Mouse (Mus musculus): ENCODE measurements around the gene Eml4. TPM values are rescaled to one million over a fixed set of nuclear protein-coding genes. Genes with fewer than 3 reads are reported as not detected.

Gene Eml4
- 1 to 10 TPM; 3.3 to 5.0 (median 4.0) TPM for total RNA-seq (2022)

DNA sequence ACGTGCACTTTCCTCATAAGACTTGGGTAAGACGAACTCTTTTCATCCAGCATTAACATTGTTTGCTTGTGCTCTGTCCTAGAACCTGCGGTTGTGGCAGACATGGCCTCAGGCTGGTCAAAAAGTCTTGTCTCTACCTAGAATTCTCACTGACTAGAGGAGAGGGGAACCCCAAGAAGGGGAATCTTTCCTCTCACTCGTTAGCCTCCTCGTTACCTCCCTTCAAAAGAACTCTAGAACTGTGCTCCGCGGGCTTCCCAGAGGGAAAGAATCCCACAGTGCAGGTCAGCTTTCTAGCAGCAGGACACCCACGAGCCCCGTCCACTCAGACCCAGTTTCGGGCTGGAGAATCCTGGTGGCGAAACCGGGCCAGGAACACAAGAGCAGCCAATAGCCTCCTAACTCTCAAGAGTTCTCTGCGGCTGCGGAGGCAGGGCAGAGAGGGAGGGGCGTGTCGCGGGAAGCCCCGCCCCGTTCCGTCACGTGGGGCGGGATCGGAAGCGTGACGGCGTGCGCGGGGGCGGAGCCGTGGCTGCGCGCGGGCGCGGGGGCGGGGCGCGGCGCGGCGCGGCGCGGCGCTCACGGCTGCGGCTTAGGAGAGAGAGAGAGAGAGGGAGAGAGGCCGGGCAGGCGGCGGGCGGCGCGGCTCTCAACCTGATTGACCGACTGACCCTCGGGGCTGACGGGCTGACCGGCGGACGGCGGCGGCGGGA lies at the start of gene Eml4:
Gene Eml4 (plus strand): TSS at position 553 of the 713 bp plus-strand sequence.
- peak; percentile 94 for DNase-seq (ENCODE audit: low spot score)

DNA sequence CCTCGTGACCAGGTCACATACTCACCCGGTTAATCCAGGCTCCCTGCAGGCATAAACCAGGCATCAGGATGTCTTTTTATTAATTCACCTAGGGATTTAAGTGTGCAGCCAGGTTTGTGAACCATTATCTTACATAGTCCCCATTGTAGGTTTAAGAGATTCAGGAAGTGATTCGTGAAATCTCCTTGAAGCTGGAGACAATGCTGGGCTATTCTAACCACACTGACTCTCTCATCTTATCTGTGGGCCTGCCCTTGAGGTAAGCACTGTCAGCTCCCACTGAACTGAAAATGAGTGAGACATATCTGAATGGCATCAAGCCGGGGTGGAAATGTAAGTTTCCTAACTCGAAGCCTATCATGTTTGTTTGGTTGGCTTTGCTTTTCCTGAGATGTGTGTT lies 49.3 kb upstream of the Eml4 start:
- no peak for DNase-seq (ENCODE audit: low spot score)

DNA sequence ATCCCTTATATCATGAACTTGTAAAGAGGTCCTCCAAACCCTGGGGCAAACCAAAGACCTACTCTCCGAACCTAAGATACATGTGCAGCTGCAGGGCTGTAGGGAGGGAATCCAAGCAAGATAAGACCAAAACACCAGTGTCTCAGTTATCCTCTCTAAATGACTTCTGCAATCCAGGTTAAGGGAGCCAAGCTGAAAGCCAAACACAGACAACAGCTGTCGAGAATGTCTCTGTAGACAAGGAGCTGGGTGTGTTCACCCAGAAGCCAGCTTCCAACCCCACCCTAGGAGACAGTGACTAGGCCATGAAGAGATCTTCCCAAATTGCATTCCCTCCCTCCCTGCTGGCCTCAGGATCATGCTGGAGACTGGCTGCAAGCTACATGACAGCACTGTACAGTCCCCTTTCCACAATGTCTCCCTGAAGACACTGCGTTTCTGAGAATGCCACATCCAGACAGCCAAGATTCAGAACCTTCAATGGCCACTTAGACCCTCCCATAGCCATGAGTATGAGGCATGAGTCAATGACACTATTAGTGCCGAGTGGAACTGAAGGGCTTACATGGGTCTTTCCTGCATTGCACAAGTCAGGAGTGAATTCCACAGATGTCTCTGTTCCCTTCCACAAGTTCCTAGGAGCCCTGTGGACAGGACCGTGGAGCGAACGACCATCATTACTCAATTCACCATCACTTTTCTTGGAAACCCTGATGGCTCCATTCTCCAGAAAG lies 46.5 kb upstream of the Eml4 start:
- DNase-seq (ENCODE audit: low spot score), result no peak

DNA sequence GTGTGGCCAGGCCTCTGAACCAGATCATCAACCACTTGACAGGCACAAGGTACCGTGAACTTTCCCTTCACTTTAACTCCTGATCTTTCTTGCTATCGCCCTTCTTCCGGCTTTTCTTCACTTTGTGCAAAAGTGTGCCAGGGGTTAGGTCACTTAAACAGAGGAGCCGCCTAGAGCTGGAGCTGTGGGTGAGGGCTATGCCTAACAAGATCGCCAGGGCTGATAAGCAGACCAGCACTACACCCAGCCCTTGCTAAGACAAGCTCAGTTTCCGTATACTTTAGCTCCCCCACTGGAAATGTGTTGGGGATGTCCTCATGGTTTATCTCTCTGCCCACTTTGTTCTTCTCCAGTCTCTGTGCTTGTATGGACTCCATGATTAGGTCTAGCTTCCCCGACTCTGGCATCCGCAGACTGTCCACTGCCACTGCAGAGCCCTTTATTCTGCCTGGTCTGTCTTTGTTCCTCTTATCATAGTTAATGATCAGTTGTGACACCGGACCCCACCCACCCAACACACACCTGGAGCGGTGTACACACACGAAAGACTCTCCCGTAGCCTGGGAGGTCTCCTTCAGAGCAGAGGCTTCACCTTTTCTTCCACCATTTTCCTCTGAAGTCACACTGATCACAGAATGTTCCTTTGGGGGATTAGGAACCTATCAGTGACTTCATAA lies 43.6 kb upstream of the Eml4 start:
- DNase-seq (ENCODE audit: low spot score), result no peak

DNA sequence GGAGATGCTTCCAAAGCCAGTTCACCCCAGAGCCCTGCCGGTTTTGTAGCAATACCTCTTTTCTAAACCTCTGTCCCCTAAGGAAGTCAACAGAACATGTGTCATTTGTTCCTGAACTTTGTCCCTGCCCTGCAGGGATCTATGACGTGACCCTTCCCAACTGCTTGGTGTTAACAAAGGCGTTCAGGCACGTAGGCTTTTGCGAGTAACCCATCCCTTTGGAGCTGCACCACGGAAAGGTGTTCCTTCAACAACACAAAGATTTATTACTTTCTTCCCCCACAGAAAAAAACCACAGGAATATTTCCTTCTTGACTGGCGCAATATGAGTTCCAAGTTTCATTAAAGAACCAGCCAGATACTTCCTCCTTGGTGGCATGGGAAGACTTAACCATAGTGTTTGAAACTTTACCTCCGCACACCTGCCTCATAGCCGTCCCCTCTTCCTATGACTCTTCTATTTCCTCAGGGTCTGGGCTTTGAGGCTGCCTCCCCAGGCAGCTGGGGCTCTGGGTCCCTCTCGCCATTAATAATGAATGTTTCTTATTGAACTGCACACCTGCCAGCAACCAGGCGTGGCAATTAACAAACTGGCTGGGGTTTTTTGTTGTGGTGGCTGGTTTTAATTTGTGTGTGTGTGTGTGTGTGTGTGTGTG lies 43.0 kb upstream of the Eml4 start:
- no peak for DNase-seq (ENCODE audit: low spot score)

DNA sequence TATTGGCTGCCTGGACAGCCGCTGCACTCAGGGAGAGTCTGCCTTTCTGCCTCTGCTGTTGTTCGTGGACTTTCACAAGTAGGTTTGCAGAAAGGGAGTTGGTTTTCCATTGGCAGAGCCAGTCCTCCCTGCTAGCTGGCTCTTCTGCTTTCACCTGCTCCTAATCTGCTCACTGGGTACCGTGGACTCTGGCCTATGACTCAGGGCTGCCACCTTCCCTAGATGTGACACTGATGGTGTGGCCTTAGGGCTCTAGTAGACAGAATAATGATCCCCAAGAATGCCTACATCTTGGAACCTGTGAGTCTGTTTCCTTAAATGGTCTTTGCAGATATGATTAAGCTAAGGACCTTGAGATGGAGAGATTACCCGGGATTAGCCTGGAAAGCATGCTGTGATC lies 42.3 kb upstream of the Eml4 start:
- no peak for DNase-seq (ENCODE audit: low spot score)

DNA sequence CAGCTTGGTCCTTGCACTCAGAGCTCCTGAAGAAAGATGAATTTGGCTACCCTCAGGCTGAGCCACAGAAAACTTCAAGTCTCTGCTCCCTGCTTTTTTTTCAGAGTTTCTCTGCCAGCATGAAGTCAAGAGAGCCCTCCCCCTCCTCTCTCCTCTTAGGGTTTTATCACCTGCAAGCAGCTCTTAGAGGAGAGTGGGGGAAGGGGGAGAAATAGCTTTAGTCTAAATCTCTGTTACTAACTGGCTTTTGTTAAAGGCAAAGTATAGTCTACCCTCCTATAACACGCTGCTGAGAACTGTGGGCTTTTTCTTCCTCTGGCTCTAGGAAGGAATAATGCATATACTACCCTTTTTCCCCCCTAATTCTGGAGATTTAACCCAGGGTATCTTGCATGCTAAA lies 41.5 kb upstream of the Eml4 start:
- no peak for DNase-seq (ENCODE audit: low spot score)

DNA sequence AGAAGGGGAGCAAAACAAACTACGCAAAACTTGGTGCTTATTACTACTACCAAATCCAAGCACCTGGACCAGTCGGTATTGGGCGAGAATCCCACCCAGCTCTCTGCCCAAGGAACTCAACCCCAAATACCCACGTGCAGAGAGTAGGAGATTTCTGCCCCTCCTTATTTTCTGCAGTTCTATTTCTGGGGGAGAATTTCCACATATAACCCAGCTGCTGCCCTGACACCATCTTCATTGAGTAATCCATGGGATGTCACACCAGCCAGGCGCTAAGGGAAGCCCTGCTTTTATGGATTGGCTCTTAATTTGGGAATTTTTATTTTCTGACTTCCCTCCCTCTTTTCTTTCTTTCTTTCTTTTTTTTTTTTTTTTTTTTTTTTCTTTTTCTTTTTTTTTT lies 38.9 kb upstream of the Eml4 start:
- DNase-seq (ENCODE audit: low spot score), result no peak

DNA sequence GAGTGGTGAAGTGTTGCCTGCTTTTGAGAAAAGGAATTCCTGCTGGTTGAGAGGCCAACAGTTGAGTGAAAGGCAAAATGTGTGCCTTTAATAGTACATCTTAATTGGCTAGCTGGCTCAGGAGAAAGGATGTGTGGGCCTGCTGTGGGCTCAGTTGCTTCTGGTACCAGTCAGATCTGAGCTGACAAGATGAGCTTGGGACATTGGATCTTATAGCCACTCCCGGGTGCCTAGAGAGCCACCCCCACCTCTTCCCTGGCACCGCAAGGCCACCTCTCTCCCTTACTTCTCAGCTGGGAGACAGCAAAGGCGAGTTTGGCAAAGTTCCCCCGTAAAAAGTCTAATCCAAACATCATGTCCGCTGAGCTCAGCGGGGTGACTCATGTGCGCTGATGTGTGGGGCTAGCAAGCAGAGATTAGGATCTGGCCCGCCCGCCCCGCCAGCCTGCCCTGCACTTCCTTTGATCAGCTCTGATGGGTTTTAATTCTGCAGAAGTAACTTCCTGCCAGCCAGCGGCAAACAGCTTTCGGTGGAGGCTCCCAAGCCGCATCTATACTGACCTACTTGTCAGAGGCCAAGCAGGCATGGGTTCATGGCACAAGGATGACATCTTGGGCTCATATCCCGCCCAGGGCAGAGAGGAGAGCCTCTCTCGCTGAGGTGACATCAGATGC lies 38.4 kb upstream of the Eml4 start:
- DNase-seq (ENCODE audit: low spot score), result peak; percentile 53

DNA sequence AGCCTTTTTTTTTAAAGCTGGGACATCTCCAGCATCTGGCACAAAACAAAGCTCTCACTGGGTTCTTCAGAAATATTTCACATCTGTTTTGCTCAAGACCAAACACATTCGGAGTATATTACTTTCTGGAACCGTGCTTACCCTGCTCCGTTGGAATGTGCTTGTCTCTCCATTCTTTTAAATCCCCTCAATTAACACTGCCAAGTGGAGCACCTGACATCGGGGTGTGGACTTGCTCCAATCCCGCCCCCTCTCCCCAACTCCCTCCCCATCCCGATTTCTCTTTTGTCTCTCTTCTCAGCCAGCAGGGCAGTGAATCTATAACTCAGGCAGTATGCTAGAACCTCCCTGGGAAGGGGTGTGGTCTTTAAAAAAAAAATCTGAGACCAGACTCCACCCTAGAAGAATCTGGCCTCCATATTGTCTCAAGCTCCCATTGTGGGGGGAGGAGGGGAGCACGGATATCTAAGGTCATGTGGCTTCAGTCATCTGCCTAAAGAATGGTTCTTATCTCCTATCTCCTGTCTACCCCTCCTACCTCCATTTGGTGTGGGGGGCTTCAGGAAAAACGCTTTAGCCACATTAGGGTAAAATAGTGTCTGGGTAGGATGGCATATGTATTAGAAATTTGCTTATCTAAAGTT lies 37.6 kb upstream of the Eml4 start:
- DNase-seq (ENCODE audit: low spot score), result no peak

DNA sequence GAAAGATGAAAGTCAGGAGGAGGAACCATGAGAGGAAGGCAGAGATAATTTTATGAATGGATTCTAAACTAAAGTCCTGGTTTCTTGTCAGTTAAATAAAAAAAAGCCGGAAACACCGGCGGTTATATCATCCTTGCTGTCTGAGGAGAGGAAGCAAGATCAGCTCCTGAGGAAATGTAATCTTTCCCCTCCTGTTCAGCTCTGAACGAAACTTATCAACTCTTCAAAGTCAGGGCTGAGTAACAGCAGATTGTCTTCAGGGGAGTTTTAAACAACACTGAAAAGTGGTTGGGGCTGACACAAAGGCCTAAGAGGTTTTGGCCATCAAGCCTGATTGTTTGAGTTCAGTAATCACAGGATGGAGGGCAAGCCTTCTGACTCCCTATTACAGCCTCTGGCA lies 35.3 kb upstream of the Eml4 start:
- no peak for DNase-seq (ENCODE audit: low spot score)

DNA sequence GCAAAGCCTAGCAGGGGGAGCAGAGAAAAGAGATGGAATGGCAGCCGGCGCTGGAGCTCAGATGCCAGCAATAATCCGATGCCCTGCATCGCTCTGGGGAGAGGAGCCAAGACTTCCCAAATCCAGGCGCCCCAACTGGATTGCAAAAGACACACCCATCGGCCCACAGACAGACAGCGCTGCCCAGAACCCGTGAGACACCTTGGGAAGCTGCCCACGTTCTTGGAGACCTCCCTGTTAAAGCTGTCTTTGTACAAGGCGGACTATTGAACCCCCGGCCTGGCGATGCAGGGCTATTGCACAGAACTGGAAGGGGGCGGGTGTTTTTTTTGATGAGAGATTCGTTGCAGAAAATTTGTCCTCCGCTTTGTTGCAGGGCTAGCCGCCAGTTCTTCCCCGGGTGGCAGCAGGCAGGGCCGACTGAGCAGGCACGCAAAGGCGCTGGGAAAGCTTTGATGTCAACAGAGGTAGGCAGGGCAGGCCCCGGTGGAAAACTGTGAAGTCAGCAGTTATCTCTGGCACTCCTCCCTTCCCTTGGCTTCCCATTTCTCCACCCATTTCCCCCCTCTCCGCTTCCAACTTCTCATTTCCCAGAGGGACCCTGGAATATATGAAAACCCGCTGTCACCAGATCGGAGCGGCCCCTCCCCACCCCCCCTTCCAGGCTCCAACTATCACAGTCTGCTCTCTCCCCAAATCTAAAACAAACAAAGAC lies 28.0 kb upstream of the Eml4 start:
- DNase-seq (ENCODE audit: low spot score), result peak; percentile 76

DNA sequence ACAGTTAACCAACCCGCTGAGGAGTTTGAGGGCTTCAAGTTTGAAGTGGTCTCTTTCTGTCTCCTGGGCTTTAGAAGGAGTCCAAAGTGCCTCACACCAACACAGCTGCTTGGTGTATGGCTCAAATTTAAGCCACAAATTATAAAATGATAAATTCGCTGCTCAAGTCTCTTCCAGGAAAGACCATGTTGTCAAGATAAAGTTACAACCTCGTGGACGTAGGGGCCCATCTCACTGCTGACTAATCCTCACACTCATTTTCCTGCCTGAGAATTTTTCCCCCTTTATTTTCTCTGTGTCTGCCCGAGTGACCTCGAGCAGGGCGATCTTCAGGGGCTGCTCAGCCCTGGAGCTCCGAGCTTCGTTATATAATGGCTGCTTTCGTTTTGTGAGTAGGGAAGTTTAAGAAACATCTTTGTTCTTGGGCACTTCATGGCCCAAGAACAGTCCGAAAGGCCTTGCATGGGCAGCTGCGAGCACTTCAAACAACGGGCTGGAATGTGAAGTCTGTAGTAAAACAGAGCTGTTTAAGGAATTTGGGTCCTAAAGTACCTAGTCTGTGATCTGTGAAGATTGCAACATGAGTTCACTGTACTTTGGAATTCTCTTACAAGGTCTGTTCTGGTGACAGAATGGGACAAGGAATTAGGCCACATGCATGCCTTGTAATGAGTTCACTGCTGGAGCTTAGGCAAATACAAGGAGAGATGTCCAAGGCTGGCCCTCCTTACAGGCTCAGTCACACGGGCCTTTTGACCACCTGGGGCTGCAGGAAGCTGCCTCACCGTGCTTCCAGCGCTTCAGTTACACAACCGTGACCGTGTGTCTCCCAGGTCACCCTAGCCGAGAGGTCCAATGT lies 27.1 kb upstream of the Eml4 start:
- no peak for DNase-seq (ENCODE audit: low spot score)

DNA sequence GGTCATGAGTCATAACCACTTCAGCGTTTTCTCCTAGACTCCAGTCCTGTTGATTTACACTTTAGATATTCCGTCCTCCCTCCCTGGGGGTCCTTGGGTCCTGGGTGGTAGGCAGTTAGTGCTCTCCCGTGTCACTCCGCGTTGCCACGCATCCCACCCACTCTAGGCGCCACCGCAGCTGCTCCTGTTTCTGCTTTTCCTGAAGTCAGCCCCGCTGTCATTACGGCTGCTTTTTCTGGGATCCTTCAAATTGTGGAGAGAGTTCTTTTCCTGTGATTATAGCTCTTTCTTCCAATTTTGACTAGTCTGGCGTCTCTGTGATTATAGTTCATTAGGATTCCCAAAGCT lies 26.5 kb upstream of the Eml4 start:
- DNase-seq (ENCODE audit: low spot score), result no peak

DNA sequence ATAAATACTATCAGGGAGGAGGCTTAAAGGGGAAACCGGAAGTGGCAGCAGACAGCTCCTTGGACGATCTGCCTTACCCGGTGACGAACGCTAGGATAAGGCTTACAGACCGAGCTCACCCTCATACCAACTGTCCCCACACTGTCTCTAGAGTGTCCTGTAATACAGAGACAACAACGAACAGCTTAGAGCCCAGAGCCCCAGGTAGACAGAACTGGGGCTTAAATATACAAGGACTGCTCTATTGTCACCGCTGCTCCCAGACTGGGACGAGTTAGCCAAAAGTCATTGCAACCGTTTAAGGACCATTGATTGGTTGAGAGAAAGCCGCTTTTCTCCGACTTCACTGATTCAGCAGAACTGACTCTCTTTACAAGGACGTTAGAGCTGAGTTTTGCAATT lies 15.5 kb upstream of the Eml4 start:
- DNase-seq (ENCODE audit: low spot score), result no peak

DNA sequence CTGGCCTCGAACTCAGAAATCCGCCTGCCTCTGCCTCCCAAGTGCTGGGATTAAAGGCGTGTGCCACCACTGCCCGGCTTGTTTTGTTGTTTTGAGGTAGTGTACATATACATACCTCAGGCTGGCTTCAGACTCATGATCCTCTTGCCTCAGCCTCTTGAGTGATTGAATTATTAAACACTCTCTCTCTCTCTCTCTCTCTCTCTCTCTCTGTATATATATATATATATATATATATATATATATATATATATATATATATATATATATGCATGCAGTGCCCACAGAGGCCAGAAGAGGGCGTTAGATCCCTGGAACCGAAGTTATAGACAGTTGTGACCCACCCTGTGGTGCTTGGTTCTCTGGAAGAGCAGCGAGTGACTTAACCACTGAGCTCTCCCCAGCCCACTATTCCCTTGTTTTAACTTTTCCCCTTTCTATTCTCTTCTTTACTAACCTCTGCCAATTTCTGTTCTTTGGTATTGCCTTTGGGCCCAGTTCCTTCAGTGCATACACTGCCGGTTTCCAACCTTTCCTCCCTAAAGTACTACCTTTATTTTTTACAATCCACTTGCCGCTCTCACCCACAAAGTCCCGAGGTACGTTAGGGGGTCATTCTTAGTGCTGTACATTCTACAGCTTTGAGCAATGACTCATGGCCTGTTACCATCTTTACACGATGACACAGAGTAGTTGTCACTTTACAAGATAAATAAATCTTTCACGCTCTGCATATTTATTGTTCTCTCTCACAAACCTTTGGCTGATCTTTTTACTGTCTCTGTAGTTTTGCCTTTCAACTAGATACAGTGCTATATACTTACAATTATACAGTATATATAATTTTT lies 13.5 kb upstream of the Eml4 start:
- DNase-seq (ENCODE audit: low spot score), result no peak

DNA sequence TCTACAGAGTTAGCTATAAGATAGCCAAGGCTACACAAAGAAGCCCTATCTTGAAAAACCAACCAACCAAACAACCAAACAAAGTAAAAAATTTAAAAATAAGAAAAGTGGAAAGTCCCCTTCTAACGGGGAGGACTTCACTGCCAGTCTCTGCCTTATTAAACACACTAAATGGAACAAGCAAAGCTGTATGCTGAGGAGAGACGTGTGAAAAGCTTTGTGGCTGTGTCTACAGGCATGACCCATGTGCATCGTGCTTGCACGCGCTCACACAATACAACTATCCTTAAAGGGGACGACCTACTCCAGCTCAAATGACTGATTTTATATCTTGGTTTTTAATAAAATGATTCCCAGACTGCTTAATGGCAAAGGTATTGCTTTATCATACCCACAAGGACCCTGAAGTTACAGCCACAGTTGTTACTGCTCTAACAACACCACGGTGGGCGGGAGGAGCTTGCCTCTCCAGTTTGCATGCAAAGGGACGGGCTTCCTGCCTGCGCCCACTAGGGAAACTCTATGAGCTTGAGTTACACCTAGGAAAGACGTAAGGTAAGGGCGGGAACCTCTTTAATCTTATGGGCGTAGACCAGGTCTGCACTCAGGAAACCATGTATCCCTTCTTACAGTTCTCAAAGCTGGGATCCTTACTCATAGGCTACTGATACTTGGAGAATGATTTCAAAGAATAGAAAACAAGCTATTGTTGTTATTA lies 11.2 kb upstream of the Eml4 start:
- no peak for DNase-seq (ENCODE audit: low spot score)

DNA sequence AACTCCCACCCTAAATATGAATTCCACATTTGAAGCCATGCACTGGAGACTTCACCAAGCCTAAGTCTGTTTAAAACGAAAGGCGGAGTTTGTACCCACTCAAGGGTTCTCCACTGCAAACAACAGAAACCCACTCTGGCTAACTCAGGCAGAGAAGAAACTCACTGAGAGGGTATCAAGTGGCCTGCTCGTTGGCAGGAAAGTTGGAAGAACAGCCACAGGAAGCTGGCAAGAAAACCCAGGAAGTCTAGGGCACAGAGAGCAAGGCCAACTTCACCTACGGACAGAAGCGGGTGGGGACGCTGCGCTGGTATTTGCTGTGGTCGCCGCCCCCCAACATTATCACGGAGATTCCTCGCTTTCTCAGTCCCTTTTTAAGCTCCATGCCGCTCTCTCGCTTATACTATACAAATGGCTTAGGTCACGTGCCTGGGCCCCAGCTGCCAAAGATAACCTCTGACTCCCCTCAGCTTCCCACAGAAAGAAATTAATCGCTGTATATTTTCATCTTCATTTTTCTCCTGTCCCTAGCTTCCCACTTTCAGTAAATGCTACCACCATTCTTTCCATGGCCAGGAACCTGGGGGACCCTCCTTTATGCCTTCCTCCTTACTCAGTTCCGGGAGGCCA lies 9.7 kb upstream of the Eml4 start:
- DNase-seq (ENCODE audit: low spot score), result no peak
